Mouse (Mus musculus): ENCODE results near the gene H2-M5.
"Not testable (repeated sequence)": the region's sequence is repeated elsewhere in the genome, so short reads cannot be mapped to it uniquely, and the experiment has no call there.

The H2-M5 gene

GRCm38 (mm10) chr17:36989437-36989836 is at the start of gene H2-M5:
TSS of gene H2-M5 (minus strand) at chr17:36989537.
- DNase-seq (ENCODE audit: low read depth, low spot score): no peak

- DNase-seq (ENCODE audit: low read depth, low spot score): peak; percentile 72
Observed at GRCm38 (mm10) chr17:37029162-37029561, 39.8 kb upstream of the H2-M5 start.

GRCm38 (mm10) chr17:37028683-37029120 is 39.4 kb upstream of the H2-M5 start:
- DNase-seq (ENCODE audit: low read depth, low spot score): peak; percentile 100

GRCm38 (mm10) chr17:37028212-37028611 is 38.9 kb upstream of the H2-M5 start:
- peak; percentile 87 for DNase-seq (ENCODE audit: low read depth, low spot score)

- peak; percentile 94 for DNase-seq (ENCODE audit: low read depth, low spot score)
Observed at GRCm38 (mm10) chr17:37027486-37027885, 38.1 kb upstream of the H2-M5 start.

GRCm38 (mm10) chr17:37026425-37026824 is 37.1 kb upstream of the H2-M5 start:
- no peak for DNase-seq (ENCODE audit: low read depth, low spot score)

GRCm38 (mm10) chr17:37022628-37023576 is 33.6 kb upstream of the H2-M5 start, which contains the start of gene Mog:
TSS of gene Mog (minus strand) at chr17:37023398.
- peak; percentile 88 for DNase-seq (ENCODE audit: low read depth, low spot score)

- not testable (repeated sequence) for DNase-seq (ENCODE audit: low read depth, low spot score)
Observed at GRCm38 (mm10) chr17:37019242-37019641, 29.9 kb upstream of the H2-M5 start.

- no peak for DNase-seq (ENCODE audit: low read depth, low spot score)
Observed at GRCm38 (mm10) chr17:37018328-37018727, 29.0 kb upstream of the H2-M5 start.

- no peak for DNase-seq (ENCODE audit: low read depth, low spot score)
Observed at GRCm38 (mm10) chr17:37016333-37016732, 27.0 kb upstream of the H2-M5 start.

- DNase-seq (ENCODE audit: low read depth, low spot score): peak; percentile 81
Observed at GRCm38 (mm10) chr17:37012141-37012540, 22.8 kb upstream of the H2-M5 start.

GRCm38 (mm10) chr17:37011719-37012118 is 22.4 kb upstream of the H2-M5 start:
- peak; percentile 89 for DNase-seq (ENCODE audit: low read depth, low spot score)

- peak; percentile 66 for DNase-seq (ENCODE audit: low read depth, low spot score)
Observed at GRCm38 (mm10) chr17:37009460-37010042, 20.2 kb upstream of the H2-M5 start.

- no peak for DNase-seq (ENCODE audit: low read depth, low spot score)
Observed at GRCm38 (mm10) chr17:37008161-37008560, 18.8 kb upstream of the H2-M5 start.

GRCm38 (mm10) chr17:37003366-37003765 is 14.0 kb upstream of the H2-M5 start:
- DNase-seq (ENCODE audit: low read depth, low spot score): peak; percentile 48

- DNase-seq (ENCODE audit: low read depth, low spot score): peak; percentile 100
Observed at GRCm38 (mm10) chr17:37002364-37003330, 13.3 kb upstream of the H2-M5 start.

GRCm38 (mm10) chr17:37000863-37001262 is 11.5 kb upstream of the H2-M5 start, which contains the start of gene Zfp57:
TSS of gene Zfp57 (plus strand) at chr17:37001163.
- no peak for DNase-seq (ENCODE audit: low read depth, low spot score)

- DNase-seq (ENCODE audit: low read depth, low spot score): no peak
Observed at GRCm38 (mm10) chr17:36998477-36998876, 9.1 kb upstream of the H2-M5 start.

GRCm38 (mm10) chr17:36997033-36997735 is 7.8 kb upstream of the H2-M5 start:
- peak; percentile 99 for DNase-seq (ENCODE audit: low read depth, low spot score)

GRCm38 (mm10) chr17:36995448-36995847 is 6.1 kb upstream of the H2-M5 start:
- DNase-seq (ENCODE audit: low read depth, low spot score): peak; percentile 98

- DNase-seq (ENCODE audit: low read depth, low spot score): no peak
Observed at GRCm38 (mm10) chr17:36994528-36994927, 5.2 kb upstream of the H2-M5 start.

All from R1 (cell line).